Mouse (Mus musculus) CH12F3 (cell line): Measurements from ENCODE around the gene Gm14418.
"Not testable (repeated sequence)": the region's sequence is repeated elsewhere in the genome, so short reads cannot be mapped to it uniquely, and the experiment has no call there.

Experiments used
- in situ Hi-C: fragments of 300-500 bp; cut with MboI; formaldehyde crosslinking; loops from 2 replicates; pipeline ENCODE4 v1.14.3; 2020; ENCODE audit warnings: low sequenced_read_pairs

The Gm14418 gene

GRCm38 (mm10) chr2:177398096-177398495 is at the start of gene Gm14418:
Gm14418 (minus strand) TSS chr2:177398320.
- in situ Hi-C loops = not testable (repeated sequence)
